Mouse (Mus musculus) kidney, postnatal 25 days (tissue): ENCODE measurements around the gene Lyz2.
"Not testable (repeated sequence)": the region's sequence is repeated elsewhere in the genome, so short reads cannot be mapped to it uniquely, and the experiment has no call there.

ENCODE experiments used
- DNase-seq, 2 experiments: peaks; one replicate each; pipeline ENCODE4 v3.0.0; 2021; ENCODE audit warnings: mixed read lengths in 2 of 2

The Lyz2 gene

GRCm38 (mm10) chr10:117284578-117285520 is 2.7 kb upstream of the Lyz2 start:
- DNase-seq: no peak

- DNase-seq: no peak
Measured at GRCm38 (mm10) chr10:117283871-117284577, 1.9 kb upstream of the Lyz2 start.

GRCm38 (mm10) chr10:117283196-117283595 is 1.1 kb upstream of the Lyz2 start:
- DNase-seq: not testable (repeated sequence)

- no peak for DNase-seq
Measured at GRCm38 (mm10) chr10:117282551-117282950, 430 bp upstream of the Lyz2 start.

GRCm38 (mm10) chr10:117281381-117281920 is 670 bp downstream of the Lyz2 start:
- DNase-seq: no peak

DNA sequence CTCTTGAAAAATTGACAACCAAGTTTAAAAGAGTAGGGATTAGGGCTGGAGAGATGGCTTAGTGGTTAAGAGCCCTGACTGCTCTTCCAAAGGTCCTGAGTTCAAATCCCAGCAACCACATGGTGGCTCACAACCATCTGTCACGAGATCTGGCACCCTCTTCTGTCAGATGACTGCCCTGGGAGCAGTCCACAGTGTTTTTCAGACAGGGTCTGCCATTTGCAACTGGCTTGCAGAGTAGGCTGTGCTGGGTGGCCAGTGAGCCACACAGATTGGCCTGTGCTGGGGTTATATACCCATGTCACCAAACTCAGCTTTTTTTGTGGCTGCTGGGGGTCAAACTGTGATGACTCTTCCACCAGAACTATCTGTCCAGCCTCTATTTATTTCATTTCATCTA is 2.1 kb downstream of the Lyz2 start:
- peak in 1 of 2 experiments; percentile 5 for DNase-seq

DNA sequence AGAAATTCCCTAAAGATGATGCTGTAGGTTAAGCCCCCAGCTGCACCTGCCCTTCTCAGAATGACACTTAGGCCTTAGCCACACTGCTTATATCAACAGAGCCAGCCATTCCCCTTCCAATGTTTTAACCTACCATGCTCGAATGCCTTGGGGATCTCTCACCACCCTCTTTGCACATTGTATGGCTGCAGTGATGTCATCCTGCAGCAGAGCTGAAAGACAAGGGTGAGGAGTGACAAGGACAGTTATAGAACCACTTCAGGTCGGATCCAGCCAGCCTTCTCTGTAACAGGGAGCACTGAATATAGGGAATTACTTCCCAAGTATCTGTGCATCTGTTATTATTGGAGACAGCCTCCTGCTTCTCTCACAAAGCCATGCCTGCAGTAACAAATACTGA is 3.6 kb downstream of the Lyz2 start:
- DNase-seq: not testable (repeated sequence)

GRCm38 (mm10) chr10:117277779-117278178 is 4.3 kb downstream of the Lyz2 start:
- DNase-seq: not testable (repeated sequence)

- DNase-seq: no peak
Measured at GRCm38 (mm10) chr10:117275681-117276369, 6.3 kb downstream of the Lyz2 start.

DNA sequence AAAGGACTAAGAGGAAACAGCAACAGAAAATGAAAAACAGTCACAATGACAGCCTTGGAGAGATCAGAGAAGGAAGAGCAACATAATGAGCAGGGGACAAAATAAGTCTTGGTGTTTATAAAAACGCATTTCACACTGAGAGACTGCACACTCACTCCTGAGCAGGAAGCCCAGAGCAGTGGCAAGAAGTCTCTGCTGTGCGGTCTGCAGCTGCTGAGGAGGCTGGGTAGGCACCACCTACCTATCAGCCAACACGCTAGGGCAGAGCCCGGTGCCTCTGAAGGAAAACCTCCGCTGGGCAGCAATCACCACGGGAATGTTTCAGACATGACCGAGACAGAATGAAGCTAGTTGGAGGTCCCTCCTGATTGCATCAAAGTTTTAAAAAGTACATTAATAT is 7.5 kb downstream of the Lyz2 start:
- DNase-seq: not testable (repeated sequence)

- no peak for DNase-seq
Measured at GRCm38 (mm10) chr10:117272023-117272422, 10.1 kb downstream of the Lyz2 start.

DNA sequence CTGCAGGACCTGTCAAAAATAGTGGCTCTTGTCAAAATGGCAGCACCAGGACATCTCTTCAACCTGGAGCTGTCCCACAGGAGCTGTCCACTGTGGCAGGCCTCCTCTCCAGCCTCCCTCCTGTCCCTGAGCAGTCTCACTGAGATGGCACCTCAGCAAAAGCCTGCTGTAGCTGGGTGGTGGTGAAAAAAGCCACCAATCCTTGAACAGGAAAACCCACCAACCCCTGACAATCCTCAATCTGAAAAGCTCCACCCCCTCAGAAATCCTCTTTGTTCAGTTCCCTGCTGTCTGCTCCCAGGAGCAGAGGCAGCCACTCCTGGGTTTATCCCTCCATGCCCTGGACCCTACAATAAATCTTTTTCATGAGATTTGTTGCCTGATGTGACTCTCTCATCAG is 22.3 kb downstream of the Lyz2 start:
- no peak for DNase-seq

- no peak for DNase-seq
Measured at GRCm38 (mm10) chr10:117238603-117239002, 43.5 kb downstream of the Lyz2 start, which contains the start of gene 9530003J23Rik. 9530003J23Rik (minus strand) TSS chr10:117238703.

DNA sequence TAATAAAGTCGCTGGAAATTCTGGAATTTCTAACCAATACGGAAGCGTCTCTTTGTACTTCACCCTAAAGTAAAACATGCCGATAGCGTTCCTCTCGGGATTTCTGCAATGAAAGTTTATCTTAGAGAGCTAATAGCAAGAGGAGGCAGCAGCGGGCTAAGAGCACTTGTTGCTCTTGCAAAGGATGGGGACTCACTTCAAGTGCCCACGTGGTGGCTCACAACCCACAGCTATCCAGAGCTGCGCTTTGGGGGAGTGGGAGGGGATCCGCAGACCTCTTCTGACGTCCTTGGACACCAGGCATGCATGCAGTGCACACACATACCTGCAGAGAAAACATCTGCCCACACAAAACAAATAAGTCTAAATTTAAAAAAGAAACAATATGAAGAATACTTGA is 46.3 kb downstream of the Lyz2 start:
- peak in 1 of 2 experiments; percentile 16 for DNase-seq

- DNase-seq: peak in 1 of 2 experiments; percentile 46
Measured at GRCm38 (mm10) chr10:117234825-117235224, 47.3 kb downstream of the Lyz2 start.

GRCm38 (mm10) chr10:117229826-117230225 is 52.3 kb downstream of the Lyz2 start:
- peak; percentile 77 to 93 for DNase-seq
